Mouse (Mus musculus): ENCODE data around the gene Phka1. TPM values are rescaled to one million over a fixed set of nuclear protein-coding genes. Genes with fewer than 3 reads are reported as not detected.

The Phka1 gene
- polyA plus RNA-seq, 1 experiment from 2014 or later = 11.5 TPM

DNA sequence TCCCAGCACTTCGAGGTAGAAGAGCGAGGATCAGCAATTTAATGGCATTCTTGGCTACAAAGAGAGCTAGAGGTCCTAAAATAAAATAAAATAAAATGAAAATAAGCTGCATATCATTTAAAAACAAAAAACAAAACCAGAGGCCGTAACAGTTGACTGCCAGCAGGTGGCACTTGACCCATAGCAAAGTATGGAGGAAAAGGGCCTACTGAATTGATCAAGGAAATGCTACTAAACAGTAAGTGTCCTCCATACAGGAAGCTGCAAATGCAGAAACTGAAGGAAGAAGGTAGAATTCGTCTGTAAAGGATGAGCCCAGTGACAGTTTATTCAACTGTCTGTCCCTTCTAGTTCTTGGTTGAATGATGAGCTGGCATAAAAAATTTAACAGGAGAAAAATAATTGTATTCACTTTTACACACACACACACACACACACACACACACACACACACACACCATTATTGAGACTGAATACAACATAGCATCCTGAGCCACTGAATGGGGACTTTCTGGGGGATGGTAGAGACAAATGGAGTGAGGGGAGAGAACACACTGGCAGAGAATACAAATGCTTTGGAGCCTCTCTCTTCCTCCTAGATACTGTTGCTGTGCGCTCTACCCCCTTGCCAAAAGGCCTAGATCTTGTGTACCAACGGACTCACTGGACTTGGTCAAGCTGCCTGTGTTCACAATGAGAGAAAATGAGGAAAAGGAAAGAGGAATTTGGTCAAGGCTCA lies 149.9 kb downstream of the Phka1 start:
- ATAC-seq (ENCODE audit: insufficient number of reproducible peaks, insufficient read depth, low FRiP score, low read depth) = no peak
- no peaks in the 10 kb centered on the region for H3K27me3 ChIP-seq (ENCODE audit: control insufficient read depth, insufficient read depth, low read length)
- H3K4me2 ChIP-seq (replicated peaks; ENCODE audit: low read depth, low read length) = no peak overlapping the region

DNA sequence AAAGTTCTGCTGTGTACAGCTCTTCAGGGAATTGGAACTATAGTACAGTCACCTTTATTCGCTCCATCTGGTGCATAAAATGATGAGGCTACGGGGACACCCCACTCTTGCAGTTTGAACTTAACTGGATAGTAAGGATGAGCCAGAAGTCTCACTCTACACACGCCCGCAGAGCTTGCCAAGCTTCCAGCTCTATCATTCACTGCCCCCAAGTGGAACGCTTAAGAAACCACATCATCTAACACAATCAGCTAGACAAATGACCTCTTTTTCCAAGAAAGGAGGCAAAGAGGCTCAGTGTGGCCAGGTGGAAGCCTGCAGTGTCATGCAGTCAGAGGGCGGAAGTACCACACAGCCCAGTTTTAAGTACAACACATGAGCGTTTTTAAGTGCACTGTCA lies 158.5 kb downstream of the Phka1 start:
- Histone ChIP-seq H3K27ac (ENCODE audit: low read length) (no peak overlapping the region), H3K36me3 (ENCODE audit: control insufficient read depth, insufficient read depth, low read length) (no peaks in the 10 kb centered on the region), H3K4me2 (replicated peaks; ENCODE audit: low read depth, low read length) (no peak overlapping the region), H3K4me3 (ENCODE audit: low read depth, low read length) (no peak overlapping the region), H3K27me3 (ENCODE audit: control insufficient read depth, insufficient read depth, low read length) (no peaks in the 10 kb centered on the region), H3K9me3 (ENCODE audit: control insufficient read depth, low read depth, low read length) (no peaks in the 10 kb centered on the region), H3K4me1 (ENCODE audit: control insufficient read depth, insufficient read depth, low read length) (no peaks in the 10 kb centered on the region), H3K9ac (replicated peaks; ENCODE audit: low read depth, low read length) (no peak overlapping the region)
- no peak for ATAC-seq (ENCODE audit: insufficient number of reproducible peaks, insufficient read depth, low FRiP score, low read depth)
- 75% methylated on average over 7 of the region's 7 CpGs for WGBS

More for the DNA sequence above, 149.9 kb downstream of the Phka1 start:
- WGBS = 61% methylated on average over 6 of the region's 6 CpGs
- Histone ChIP-seq H3K9me3 (ENCODE audit: control insufficient read depth, low read depth, low read length) (no peaks in the 10 kb centered on the region), H3K36me3 (ENCODE audit: control insufficient read depth, insufficient read depth, low read length) (peaks cover 3% of the 10 kb centered on the region), H3K4me1 (ENCODE audit: control insufficient read depth, insufficient read depth, low read length) (no peaks in the 10 kb centered on the region), H3K9ac (replicated peaks; ENCODE audit: low read depth, low read length) (no peak overlapping the region), H3K4me3 (ENCODE audit: low read depth, low read length) (no peak overlapping the region), H3K27ac (ENCODE audit: low read length) (no peak overlapping the region)

GRCm38 (mm10) chrX:102479665-102480064 lies 164.4 kb downstream of the Phka1 start:
- no peak overlapping the region for H3K9ac ChIP-seq (replicated peaks; ENCODE audit: low read depth, low read length)
- no peak overlapping the region for H3K4me2 ChIP-seq (replicated peaks; ENCODE audit: low read depth, low read length)
- ATAC-seq (ENCODE audit: insufficient number of reproducible peaks, insufficient read depth, low FRiP score, low read depth) = no peak
- H3K36me3 ChIP-seq (ENCODE audit: control insufficient read depth, insufficient read depth, low read length) = no peaks in the 10 kb centered on the region
- H3K4me3 ChIP-seq (ENCODE audit: low read depth, low read length) = no peak overlapping the region
- WGBS = 75% methylated on average over 4 of the region's 4 CpGs
- H3K9me3 ChIP-seq (ENCODE audit: control insufficient read depth, low read depth, low read length) = no peaks in the 10 kb centered on the region
- H3K27me3 ChIP-seq (ENCODE audit: control insufficient read depth, insufficient read depth, low read length) = no peaks in the 10 kb centered on the region
- no peak overlapping the region for H3K27ac ChIP-seq (ENCODE audit: low read length)
- no peaks in the 10 kb centered on the region for H3K4me1 ChIP-seq (ENCODE audit: control insufficient read depth, insufficient read depth, low read length)

DNA sequence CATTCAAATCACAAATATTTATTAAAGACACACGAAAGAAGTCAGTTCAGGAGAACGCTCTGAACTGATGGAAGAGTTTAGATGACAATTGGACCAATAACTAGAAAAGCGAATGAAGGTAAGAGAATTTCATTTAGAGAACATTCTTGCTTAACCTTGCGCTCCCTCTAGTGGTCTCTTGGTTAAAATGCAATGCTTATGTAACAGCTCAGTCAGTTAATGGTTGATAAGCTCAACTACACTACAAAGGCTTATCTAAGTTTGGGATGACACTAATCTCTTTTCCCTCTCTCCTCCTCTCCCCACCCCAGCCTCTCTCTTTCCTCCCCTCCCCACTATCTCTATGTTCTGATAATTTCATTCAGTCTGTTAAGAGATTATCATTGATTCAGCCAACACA lies 165.1 kb downstream of the Phka1 start:
- WGBS = 29% methylated on average over 4 of the region's 4 CpGs
- Histone ChIP-seq H3K27ac (ENCODE audit: low read length) (no peak overlapping the region), H3K4me2 (replicated peaks; ENCODE audit: low read depth, low read length) (no peak overlapping the region), H3K36me3 (ENCODE audit: control insufficient read depth, insufficient read depth, low read length) (no peaks in the 10 kb centered on the region), H3K9ac (replicated peaks; ENCODE audit: low read depth, low read length) (no peak overlapping the region), H3K27me3 (ENCODE audit: control insufficient read depth, insufficient read depth, low read length) (no peaks in the 10 kb centered on the region), H3K4me3 (ENCODE audit: low read depth, low read length) (no peak overlapping the region), H3K9me3 (ENCODE audit: control insufficient read depth, low read depth, low read length) (no peaks in the 10 kb centered on the region), H3K4me1 (ENCODE audit: control insufficient read depth, insufficient read depth, low read length) (no peaks in the 10 kb centered on the region)
- no peak for ATAC-seq (ENCODE audit: insufficient number of reproducible peaks, insufficient read depth, low FRiP score, low read depth)

DNA sequence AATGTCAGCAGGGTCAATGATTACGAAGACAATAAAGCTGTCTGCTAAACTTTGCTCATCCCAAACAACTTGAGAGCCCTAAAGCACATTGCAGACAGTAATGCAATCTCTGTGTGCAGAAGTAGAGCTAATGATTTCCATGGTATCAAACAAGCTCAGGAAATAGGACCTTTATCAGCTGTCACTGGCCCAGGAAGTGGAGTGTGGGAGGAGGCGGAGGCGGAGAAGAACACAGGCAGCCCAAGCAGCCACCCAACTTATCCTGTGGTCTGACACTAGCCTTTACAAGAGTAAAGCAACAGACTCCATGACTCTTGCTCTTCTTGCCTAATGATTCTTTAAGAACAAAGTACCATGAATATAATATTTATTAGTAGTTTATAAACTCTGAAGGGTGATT lies 165.6 kb downstream of the Phka1 start:
- no peak overlapping the region for H3K4me2 ChIP-seq (replicated peaks; ENCODE audit: low read depth, low read length)

DNA sequence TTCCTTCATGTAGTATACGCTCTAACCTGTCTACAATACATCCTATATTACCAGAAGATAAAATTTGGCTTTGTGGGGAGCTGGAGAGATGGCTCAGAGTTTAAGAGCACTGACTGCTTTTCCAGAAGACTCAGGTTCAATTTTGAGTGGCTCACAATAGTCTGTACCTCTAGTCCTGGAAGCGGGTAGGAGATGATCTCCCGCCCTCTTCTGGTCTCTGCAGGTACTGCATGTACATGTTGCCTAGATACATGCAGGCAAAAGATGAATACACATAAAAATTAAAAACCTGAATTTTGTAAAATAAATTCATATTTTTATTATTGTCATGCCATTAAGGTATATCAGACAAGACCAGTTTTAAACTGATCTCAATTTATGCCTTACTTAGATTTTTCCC lies 167.3 kb downstream of the Phka1 start:
- WGBS = 35% methylated on average over 3 of the region's 3 CpGs
- no peak overlapping the region for H3K4me2 ChIP-seq (replicated peaks; ENCODE audit: low read depth, low read length)
- ATAC-seq (ENCODE audit: insufficient number of reproducible peaks, insufficient read depth, low FRiP score, low read depth) = no peak
- H3K4me3 ChIP-seq (ENCODE audit: low read depth, low read length) = no peak overlapping the region
- H3K4me1 ChIP-seq (ENCODE audit: control insufficient read depth, insufficient read depth, low read length) = no peaks in the 10 kb centered on the region
- H3K36me3 ChIP-seq (ENCODE audit: control insufficient read depth, insufficient read depth, low read length) = no peaks in the 10 kb centered on the region
- no peak overlapping the region for H3K27ac ChIP-seq (ENCODE audit: low read length)
- no peaks in the 10 kb centered on the region for H3K27me3 ChIP-seq (ENCODE audit: control insufficient read depth, insufficient read depth, low read length)
- H3K9ac ChIP-seq (replicated peaks; ENCODE audit: low read depth, low read length) = no peak overlapping the region
- no peaks in the 10 kb centered on the region for H3K9me3 ChIP-seq (ENCODE audit: control insufficient read depth, low read depth, low read length)

More for the DNA sequence above, 165.6 kb downstream of the Phka1 start:
- 87% methylated on average over 3 of the region's 3 CpGs for WGBS
- Histone ChIP-seq H3K4me3 (ENCODE audit: low read depth, low read length) (no peak overlapping the region), H3K36me3 (ENCODE audit: control insufficient read depth, insufficient read depth, low read length) (no peaks in the 10 kb centered on the region), H3K4me1 (ENCODE audit: control insufficient read depth, insufficient read depth, low read length) (no peaks in the 10 kb centered on the region), H3K27me3 (ENCODE audit: control insufficient read depth, insufficient read depth, low read length) (no peaks in the 10 kb centered on the region), H3K9ac (replicated peaks; ENCODE audit: low read depth, low read length) (no peak overlapping the region), H3K27ac (ENCODE audit: low read length) (no peak overlapping the region), H3K9me3 (ENCODE audit: control insufficient read depth, low read depth, low read length) (no peaks in the 10 kb centered on the region)
- no peak for ATAC-seq (ENCODE audit: insufficient number of reproducible peaks, insufficient read depth, low FRiP score, low read depth)

DNA sequence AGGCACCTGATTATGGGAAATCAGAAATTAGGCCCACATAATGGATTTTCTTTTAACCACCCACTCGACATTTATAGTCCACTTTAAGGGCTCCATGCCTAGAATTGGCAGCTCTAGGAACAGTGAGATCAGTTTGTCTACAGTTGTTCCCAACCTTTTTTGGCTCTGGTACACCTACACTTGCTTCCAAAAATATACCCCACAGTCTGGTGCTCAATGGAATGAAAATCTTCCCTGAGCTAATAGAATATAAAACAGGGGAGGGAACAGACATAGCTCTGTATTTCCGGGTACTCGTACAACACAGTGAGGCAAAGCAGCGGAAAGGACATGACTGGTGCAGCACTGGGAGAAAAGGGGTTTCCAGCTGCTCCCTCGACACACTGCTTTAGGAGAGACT lies 168.5 kb downstream of the Phka1 start:
- no peak overlapping the region for H3K4me2 ChIP-seq (replicated peaks; ENCODE audit: low read depth, low read length)
- WGBS = 84% methylated on average over 5 of the region's 5 CpGs
- H3K27ac ChIP-seq (ENCODE audit: low read length) = no peak overlapping the region
- ATAC-seq (ENCODE audit: insufficient number of reproducible peaks, insufficient read depth, low FRiP score, low read depth) = no peak
- H3K27me3 ChIP-seq (ENCODE audit: control insufficient read depth, insufficient read depth, low read length) = no peaks in the 10 kb centered on the region
- H3K36me3 ChIP-seq (ENCODE audit: control insufficient read depth, insufficient read depth, low read length) = no peaks in the 10 kb centered on the region
- H3K9ac ChIP-seq (replicated peaks; ENCODE audit: low read depth, low read length) = no peak overlapping the region
- H3K9me3 ChIP-seq (ENCODE audit: control insufficient read depth, low read depth, low read length) = no peaks in the 10 kb centered on the region
- no peak overlapping the region for H3K4me3 ChIP-seq (ENCODE audit: low read depth, low read length)
- H3K4me1 ChIP-seq (ENCODE audit: control insufficient read depth, insufficient read depth, low read length) = no peaks in the 10 kb centered on the region

All from stomach, embryonic 14.5 days (tissue).